Mouse (Mus musculus) heart, embryonic 11.5 days (tissue): ENCODE results near the gene Tulp3. TPM values are rescaled to one million over a fixed set of nuclear protein-coding genes. Genes with fewer than 3 reads are reported as not detected.
"Not testable (repeated sequence)": the region's sequence is repeated elsewhere in the genome, so short reads cannot be mapped to it uniquely, and the experiment has no call there.

Experiments used
- ATAC-seq: fragments of 200-750 bp; cut with Nextera tagmentation; replicated peaks from 2 replicates; pipeline ENCODE4 v1.8.0; 2017; ENCODE audit warnings: moderate library complexity; ENCODE audit not compliant: insufficient number of reproducible peaks, low FRiP score, low TSS enrichment
- H3K27ac ChIP-seq: fragments of 300-500 bp; sonication (generic); 2 replicates; pipeline ENCODE4 v1.5.1; 2014; ENCODE audit warnings: mild to moderate bottlenecking, low read depth, low read length
- H3K27me3 ChIP-seq: fragments of 300-500 bp; sonication (generic); 2 replicates; pipeline ENCODE4 v1.6.1; 2014; ENCODE audit warnings: mild to moderate bottlenecking, low read length, mixed read lengths; ENCODE audit not compliant: control insufficient read depth, insufficient read depth
- H3K36me3 ChIP-seq: fragments of 300-500 bp; sonication (generic); 2 replicates; pipeline ENCODE4 v1.6.1; 2014; ENCODE audit warnings: mild to moderate bottlenecking, low read length, moderate library complexity, mixed read lengths; ENCODE audit not compliant: control insufficient read depth, insufficient read depth
- H3K4me1 ChIP-seq: fragments of 300-500 bp; sonication (generic); 2 replicates; pipeline ENCODE4 v1.6.1; 2014; ENCODE audit warnings: low read length; ENCODE audit not compliant: control insufficient read depth, insufficient read depth
- H3K4me2 ChIP-seq: fragments of 300-500 bp; sonication (generic); 2 replicates; pipeline ENCODE4 v1.6.1; 2014; ENCODE audit warnings: mild to moderate bottlenecking, moderate library complexity
- H3K4me3 ChIP-seq: fragments of 300-500 bp; sonication (generic); 2 replicates; pipeline ENCODE4 v1.5.1; 2014; ENCODE audit warnings: low read depth, low read length
- H3K9ac ChIP-seq: fragments of 300-500 bp; sonication (generic); 2 replicates; pipeline ENCODE4 v1.6.1; 2014; ENCODE audit warnings: mild to moderate bottlenecking, low read depth, low read length, moderate library complexity
- H3K9me3 ChIP-seq: fragments of 300-500 bp; sonication (generic); replicated peaks from 2 replicates; pipeline ENCODE4 v1.6.1; 2016; ENCODE audit warnings: low read length; ENCODE audit not compliant: control insufficient read depth
- WGBS: fragments of 180-500 bp; shearing (Covaris S2); extraction: QIAGEN DNeasy Blood & Tissue Kit; methylation state at CpG from one replicate; pipeline ENCODE4 v1.1.7; 2014; ENCODE audit not compliant: insufficient replicate concordance; 5-methylcytosine and 5-hydroxymethylcytosine counted together
- polyA plus RNA-seq: library from polyadenylated mRNA; unstranded; fragments of >200 nt; fragmentation: Nextera tagmentation; extraction: Ambion mirVana; gene quantifications from 2 replicates; pipeline ENCODE4 v1.2.1, GENCODE M21; 2014

The Tulp3 gene
- polyA plus RNA-seq, 1 experiment from 2014 or later, result 14.9 TPM

DNA sequence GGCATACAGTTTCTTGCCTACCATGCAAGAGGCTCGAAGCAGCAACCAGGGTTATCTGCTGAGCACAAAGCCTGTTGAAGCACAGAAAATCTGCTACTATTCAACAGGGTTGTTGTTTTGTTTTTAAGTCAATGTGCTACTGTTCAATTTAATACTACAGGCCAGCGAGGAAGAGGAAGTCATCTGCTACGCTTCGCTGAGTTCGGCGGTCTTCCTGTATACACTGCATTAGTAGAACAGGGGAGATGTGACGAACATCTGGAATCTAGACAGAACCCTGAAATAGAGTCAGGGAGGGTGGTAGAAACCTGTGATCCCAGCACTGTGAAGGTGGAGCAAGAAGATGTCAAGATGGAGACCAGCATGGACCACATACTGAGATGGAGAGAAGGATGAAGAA, 28.1 kb upstream of the Tulp3 start:
- 83% methylated on average over 7 of the region's 7 CpGs for WGBS
- no peak overlapping the region for H3K9ac ChIP-seq
- no peak overlapping the region for H3K4me2 ChIP-seq
- H3K4me1 ChIP-seq, result no peaks in the 10 kb centered on the region
- no peaks in the 10 kb centered on the region for H3K36me3 ChIP-seq
- no peak for ATAC-seq
- H3K27ac ChIP-seq, result no peak overlapping the region
- H3K4me3 ChIP-seq, result no peak overlapping the region
- H3K9me3 ChIP-seq, result no peaks in the 10 kb centered on the region
- H3K27me3 ChIP-seq, result no peaks in the 10 kb centered on the region

GRCm38 (mm10) chr6:128381254-128381653, 25.6 kb upstream of the Tulp3 start:
- no peaks in the 10 kb centered on the region for H3K36me3 ChIP-seq
- no peak for ATAC-seq
- H3K27ac ChIP-seq, result no peak overlapping the region
- H3K4me2 ChIP-seq, result no peak overlapping the region
- H3K9ac ChIP-seq, result no peak overlapping the region
- WGBS, result 71% methylated on average over 3 of the region's 3 CpGs
- no peaks in the 10 kb centered on the region for H3K4me1 ChIP-seq
- no peaks in the 10 kb centered on the region for H3K27me3 ChIP-seq
- H3K9me3 ChIP-seq, result no peaks in the 10 kb centered on the region
- H3K4me3 ChIP-seq, result no peak overlapping the region

- not testable (repeated sequence) for H3K9me3 ChIP-seq, ATAC-seq, H3K4me3 ChIP-seq, H3K4me2 ChIP-seq, H3K36me3 ChIP-seq, H3K27ac ChIP-seq, H3K9ac ChIP-seq, H3K27me3 ChIP-seq, H3K4me1 ChIP-seq
- WGBS, result 40% methylated on average over 1 of the region's 1 CpGs
Observed at GRCm38 (mm10) chr6:128380594-128381167, 25.0 kb upstream of the Tulp3 start.

- Histone ChIP-seq H3K9me3 (no peaks in the 10 kb centered on the region), H3K36me3 (peaks cover 3% of the 10 kb centered on the region; the same call in 1 of the 2 replicates), H3K27ac (no peak overlapping the region), H3K27me3 (no peaks in the 10 kb centered on the region), H3K4me2 (no peak overlapping the region), H3K4me3 (no peak overlapping the region), H3K4me1 (peaks cover 5% of the 10 kb centered on the region; the same call in 1 of the 2 replicates), H3K9ac (no peak overlapping the region)
- WGBS, result 77% methylated on average over 16 of the region's 16 CpGs
- ATAC-seq, result no peak
Observed at GRCm38 (mm10) chr6:128379636-128380035, 24.0 kb upstream of the Tulp3 start.

DNA sequence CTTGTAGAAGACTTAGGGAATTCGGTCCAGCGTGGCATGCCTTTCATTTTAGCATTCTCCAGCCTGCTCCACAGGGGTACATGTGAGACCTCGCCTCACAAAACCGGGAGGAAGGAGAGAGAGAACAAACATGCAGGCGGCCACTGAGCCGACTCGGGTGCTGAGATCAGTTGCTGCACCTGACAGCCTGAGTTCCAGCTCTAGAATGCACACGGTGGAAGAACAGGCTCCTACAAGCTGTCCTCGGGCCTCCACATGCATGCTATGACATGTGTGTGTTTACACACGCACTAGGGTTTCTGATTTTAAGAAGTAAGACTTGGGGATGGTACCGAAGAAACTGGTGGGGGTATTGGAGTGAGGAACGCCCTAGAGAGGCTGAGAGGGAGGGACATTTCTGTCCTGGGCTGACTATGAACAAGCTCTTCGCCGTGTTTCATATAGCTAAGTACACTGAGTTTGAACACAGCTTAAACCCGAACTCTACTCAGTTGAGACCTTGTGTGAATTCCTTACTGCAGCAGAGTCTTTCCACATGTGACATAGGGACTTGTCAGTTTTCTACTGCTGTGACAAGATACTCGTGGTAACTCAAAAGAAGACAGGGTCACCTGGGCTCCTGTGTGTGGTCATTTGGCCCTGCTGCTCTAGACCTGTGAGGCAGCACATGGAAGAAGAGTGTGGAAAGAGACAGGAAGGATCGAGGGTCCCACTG, 20.9 kb upstream of the Tulp3 start:
- Histone ChIP-seq H3K9ac (no peak overlapping the region), H3K27me3 (no peaks in the 10 kb centered on the region), H3K27ac (no peak overlapping the region), H3K4me2 (no peak overlapping the region), H3K4me1 (peaks cover 7% of the 10 kb centered on the region; the same call in 1 of the 2 replicates), H3K36me3 (peaks cover 31% of the 10 kb centered on the region), H3K4me3 (no peak overlapping the region), H3K9me3 (no peaks in the 10 kb centered on the region)
- 86% methylated on average over 17 of the region's 17 CpGs for WGBS
- no peak for ATAC-seq

- 0 out of 2 replicates have a peak, but pooled peaks have one; percentile 37 for ATAC-seq
- Histone ChIP-seq H3K36me3 (peaks cover 43% of the 10 kb centered on the region), H3K9me3 (no peaks in the 10 kb centered on the region)
Observed at GRCm38 (mm10) chr6:128375192-128375591, 19.5 kb upstream of the Tulp3 start, which contains the start of the genes Tex52 and Gm44596. Tex52 (plus strand) TSS chr6:128375456. Gm44596 (plus strand) TSS chr6:128375503.

DNA sequence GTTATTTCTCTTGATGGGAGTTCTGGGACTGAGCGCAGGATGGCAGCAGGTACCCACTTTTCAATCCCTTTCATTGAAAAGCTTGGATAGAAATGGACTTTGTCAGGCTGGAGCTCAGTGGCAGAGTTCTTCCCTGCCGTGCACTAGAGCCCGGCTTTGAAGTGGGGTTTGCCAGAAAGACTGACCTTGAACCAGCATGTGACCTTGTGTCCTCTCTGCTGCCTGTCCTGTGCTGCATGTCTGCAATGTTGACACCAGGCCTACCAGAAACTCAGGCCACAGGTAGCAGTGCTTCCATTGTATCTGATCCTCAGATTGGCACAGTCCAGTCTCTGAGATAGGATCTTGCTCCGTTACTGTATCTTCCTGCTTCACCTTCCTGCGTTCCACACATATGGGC, 14.4 kb upstream of the Tulp3 start:
- H3K4me3 ChIP-seq, result no peak overlapping the region
- no peak overlapping the region for H3K27ac ChIP-seq
- no peaks in the 10 kb centered on the region for H3K9me3 ChIP-seq
- ATAC-seq, result no peak
- 84% methylated on average over 5 of the region's 5 CpGs for WGBS
- H3K9ac ChIP-seq, result no peak overlapping the region
- H3K4me2 ChIP-seq, result no peak overlapping the region
- peaks cover 6% of the 10 kb centered on the region; the same call in 1 of the 2 replicates for H3K4me1 ChIP-seq
- peaks cover 73% of the 10 kb centered on the region for H3K36me3 ChIP-seq
- no peaks in the 10 kb centered on the region for H3K27me3 ChIP-seq

More at GRCm38 (mm10) chr6:128375192-128375591, 19.5 kb upstream of the Tulp3 start, which contains the start of the genes Tex52 and Gm44596:
- Histone ChIP-seq H3K9ac (no peak within 1 kb of the TSS), H3K4me3 (no peak within 1 kb of the TSS), H3K4me2 (no peak within 1 kb of the TSS), H3K27ac (no peak within 1 kb of the TSS), H3K27me3 (no peaks in the 10 kb centered on the region), H3K4me1 (peaks cover 7% of the 10 kb centered on the region; the same call in 1 of the 2 replicates)
- WGBS, result 35% methylated on average over 6 of the region's 6 CpGs

GRCm38 (mm10) chr6:128366466-128366865, 10.8 kb upstream of the Tulp3 start:
- no peak overlapping the region for H3K4me2 ChIP-seq
- H3K27ac ChIP-seq, result no peak overlapping the region
- no peak for ATAC-seq
- peaks cover 43% of the 10 kb centered on the region for H3K36me3 ChIP-seq
- H3K27me3 ChIP-seq, result no peaks in the 10 kb centered on the region
- no peak overlapping the region for H3K4me3 ChIP-seq
- no peaks in the 10 kb centered on the region for H3K9me3 ChIP-seq
- WGBS, result 96% methylated on average over 5 of the region's 5 CpGs
- H3K9ac ChIP-seq, result no peak overlapping the region
- H3K4me1 ChIP-seq, result peaks cover 6% of the 10 kb centered on the region
